Mouse (Mus musculus): ENCODE measurements around the gene Ccin. TPM values are rescaled to one million over a fixed set of nuclear protein-coding genes. Genes with fewer than 3 reads are reported as not detected.
A peak's percentile ranks its signal among the peaks of the same experiment; 100 is the strongest.

The Ccin gene
- polyA plus RNA-seq, 1 experiment: 0.04 TPM

DNA sequence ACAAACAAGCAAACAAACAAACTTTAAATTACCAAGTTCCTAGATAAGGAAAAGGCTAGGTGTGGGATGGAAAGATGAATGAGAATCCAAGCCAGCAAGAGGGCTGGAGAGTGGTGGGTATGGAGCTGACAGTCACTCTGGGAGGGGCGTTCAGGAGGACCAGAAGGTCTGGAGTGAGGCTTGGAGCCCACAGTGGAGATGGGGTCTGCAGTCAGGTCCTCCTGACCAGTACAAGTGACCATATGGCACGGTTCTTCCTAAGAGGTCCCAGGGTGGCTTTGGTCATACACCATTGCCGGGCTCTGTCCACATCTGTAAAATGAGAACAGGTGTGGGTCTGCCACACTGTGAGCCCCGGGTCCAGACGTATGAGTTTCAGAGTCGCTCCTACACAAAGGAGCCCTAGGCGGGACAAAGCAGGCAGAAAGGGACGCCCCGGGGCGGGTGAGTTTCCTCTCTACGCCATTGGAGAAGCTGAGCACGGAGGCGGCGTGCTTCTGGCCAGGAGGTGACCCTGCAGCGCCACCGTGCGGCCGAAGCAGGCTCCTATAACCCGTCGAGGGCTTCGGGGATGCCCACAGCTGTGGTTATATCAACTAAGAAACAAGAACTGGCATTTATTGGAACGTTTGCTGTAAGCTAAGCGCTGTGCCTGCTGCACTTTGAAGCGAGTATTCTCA is 1.1 kb upstream of the Ccin start:
- no peak overlapping the region for H3K4me3 ChIP-seq (ENCODE audit: insufficient read depth, poor library complexity, severe bottlenecking)
- H3K36me3 ChIP-seq (ENCODE audit: control insufficient read depth, insufficient read depth): peaks cover 28% of the 10 kb centered on the region
- no peak for TF ChIP-seq USF1 (IDR thresholded peaks at IDR 0.05; ENCODE audit: low read depth)
- TF ChIP-seq CTCF (IDR thresholded peaks at IDR 0.05; ENCODE audit: control insufficient read depth, insufficient read depth, insufficient read length): peak; percentile 93
- TF ChIP-seq MAX (IDR thresholded peaks at IDR 0.05): peak; percentile 59

DNA sequence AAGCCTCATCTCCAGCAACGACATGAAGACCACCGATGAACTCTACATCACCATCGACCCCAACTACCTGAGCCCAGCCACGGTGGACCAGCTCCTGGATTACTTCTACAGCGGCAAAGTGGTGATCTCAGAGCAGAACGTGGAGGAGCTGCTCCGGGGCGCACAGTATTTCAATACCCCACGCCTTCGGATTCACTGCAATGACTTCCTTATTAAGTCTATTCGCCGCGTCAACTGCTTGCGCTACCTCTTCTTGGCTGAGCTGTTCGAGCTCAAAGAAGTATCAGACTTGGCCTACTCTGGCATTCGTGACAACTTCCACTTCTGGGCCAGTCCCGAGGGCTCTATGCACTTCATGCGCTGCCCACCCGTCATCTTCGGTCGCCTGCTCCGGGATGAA is 473 bp downstream of the Ccin start:
- H3K4me3 ChIP-seq (ENCODE audit: insufficient read depth, poor library complexity, severe bottlenecking): no peak overlapping the region

More for the DNA sequence above, 1.1 kb upstream of the Ccin start:
- Histone ChIP-seq H3K79me2 (ENCODE audit: control insufficient read depth, insufficient read depth) (no peaks in the 10 kb centered on the region), H3K27me3 (ENCODE audit: control insufficient read depth, insufficient read depth, insufficient read length) (no peaks in the 10 kb centered on the region), H3K79me3 (ENCODE audit: low read depth) (no peaks in the 10 kb centered on the region), H3ac (ENCODE audit: control insufficient read depth, insufficient read length, low read depth) (peak overlapping the region; percentile 53)

DNA sequence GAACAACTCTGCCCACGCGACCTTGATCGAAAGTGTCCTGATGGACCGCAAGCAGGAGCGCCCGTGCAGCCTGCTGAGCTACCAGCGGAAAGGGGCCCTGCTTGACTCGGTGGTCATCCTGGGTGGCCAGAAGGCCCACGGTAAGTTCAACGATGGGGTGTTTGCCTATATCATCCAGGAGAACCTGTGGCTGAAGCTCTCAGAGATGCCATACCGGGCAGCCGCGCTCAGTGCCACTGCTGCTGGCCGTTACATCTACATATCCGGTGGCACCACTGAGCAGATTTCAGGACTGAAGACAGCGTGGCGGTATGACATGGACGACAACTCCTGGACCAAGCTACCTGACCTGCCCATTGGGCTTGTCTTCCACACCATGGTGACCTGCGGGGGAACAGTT is 1.0 kb downstream of the Ccin start:
- Histone ChIP-seq H3K79me2 (ENCODE audit: control insufficient read depth, insufficient read depth) (no peaks in the 10 kb centered on the region), H3K79me3 (ENCODE audit: low read depth) (no peaks in the 10 kb centered on the region), H3K27me3 (ENCODE audit: control insufficient read depth, insufficient read depth, insufficient read length) (no peaks in the 10 kb centered on the region), H3K36me3 (ENCODE audit: control insufficient read depth, insufficient read depth) (peaks cover 10% of the 10 kb centered on the region), H3K4me3 (ENCODE audit: insufficient read depth, poor library complexity, severe bottlenecking) (no peak overlapping the region), H3ac (ENCODE audit: control insufficient read depth, insufficient read length, low read depth) (no peak overlapping the region)
- TF ChIP-seq FOSL1 (IDR thresholded peaks at IDR 0.05; ENCODE audit: insufficient read depth, low read length, poor library complexity, severe bottlenecking) (no peak), MYOG (IDR thresholded peaks at IDR 0.05; ENCODE audit: control insufficient read depth, extremely low read depth, insufficient read length) (no peak), CEBPB (IDR thresholded peaks at IDR 0.05; ENCODE audit: low read depth) (no peak), CTCF (IDR thresholded peaks at IDR 0.05; ENCODE audit: control insufficient read depth, insufficient read depth, insufficient read length) (no peak), MYOD1 (IDR thresholded peaks at IDR 0.05; ENCODE audit: control insufficient read depth, insufficient read length, low read depth) (no peak), USF1 (IDR thresholded peaks at IDR 0.05; ENCODE audit: low read depth) (no peak), MAX (IDR thresholded peaks at IDR 0.05) (no peak)

More for the DNA sequence above, 473 bp downstream of the Ccin start:
- no peak for TF ChIP-seq CEBPB (IDR thresholded peaks at IDR 0.05; ENCODE audit: low read depth)
- TF ChIP-seq CTCF (IDR thresholded peaks at IDR 0.05; ENCODE audit: control insufficient read depth, insufficient read depth, insufficient read length): no peak
- TF ChIP-seq USF1 (IDR thresholded peaks at IDR 0.05; ENCODE audit: low read depth): no peak
- no peak for TF ChIP-seq MYOD1 (IDR thresholded peaks at IDR 0.05; ENCODE audit: control insufficient read depth, insufficient read length, low read depth)
- peaks cover 15% of the 10 kb centered on the region for H3K36me3 ChIP-seq (ENCODE audit: control insufficient read depth, insufficient read depth)
- H3K27me3 ChIP-seq (ENCODE audit: control insufficient read depth, insufficient read depth, insufficient read length): no peaks in the 10 kb centered on the region
- H3ac ChIP-seq (ENCODE audit: control insufficient read depth, insufficient read length, low read depth): no peak overlapping the region
- H3K79me2 ChIP-seq (ENCODE audit: control insufficient read depth, insufficient read depth): no peaks in the 10 kb centered on the region
- H3K79me3 ChIP-seq (ENCODE audit: low read depth): no peaks in the 10 kb centered on the region

DNA sequence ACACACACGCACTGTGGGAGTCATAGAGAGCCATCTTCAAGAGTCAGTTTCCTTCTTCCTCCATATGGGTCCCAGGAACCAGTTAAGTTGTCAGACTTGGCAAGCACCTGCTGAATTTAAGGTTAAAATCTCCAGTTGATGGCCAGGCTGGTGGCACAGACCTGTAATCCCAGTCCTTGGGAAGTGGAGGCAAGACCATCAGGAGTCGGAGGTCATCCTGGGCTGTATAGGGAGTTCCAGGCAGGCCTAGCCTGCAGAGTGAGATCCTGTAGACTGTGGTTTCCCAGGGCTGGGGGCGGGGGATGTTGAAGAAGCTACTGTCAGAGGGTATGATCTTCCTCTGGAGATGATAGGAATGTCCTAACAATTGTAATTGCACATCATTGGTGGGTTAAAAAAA is 5.7 kb downstream of the Ccin start:
- TF ChIP-seq CTCF (IDR thresholded peaks at IDR 0.05; ENCODE audit: control insufficient read depth, insufficient read depth, insufficient read length): no peak
- no peak for TF ChIP-seq CEBPB (IDR thresholded peaks at IDR 0.05; ENCODE audit: low read depth)
- TF ChIP-seq MYOG (IDR thresholded peaks at IDR 0.05; ENCODE audit: control insufficient read depth, extremely low read depth, insufficient read length): no peak
- no peak for TF ChIP-seq MYOD1 (IDR thresholded peaks at IDR 0.05; ENCODE audit: control insufficient read depth, insufficient read length, low read depth)
- TF ChIP-seq USF1 (IDR thresholded peaks at IDR 0.05; ENCODE audit: low read depth): no peak
- TF ChIP-seq FOSL1 (IDR thresholded peaks at IDR 0.05; ENCODE audit: insufficient read depth, low read length, poor library complexity, severe bottlenecking): no peak
- TF ChIP-seq MAX (IDR thresholded peaks at IDR 0.05): no peak
- H3K36me3 ChIP-seq (ENCODE audit: control insufficient read depth, insufficient read depth): no peaks in the 10 kb centered on the region

DNA sequence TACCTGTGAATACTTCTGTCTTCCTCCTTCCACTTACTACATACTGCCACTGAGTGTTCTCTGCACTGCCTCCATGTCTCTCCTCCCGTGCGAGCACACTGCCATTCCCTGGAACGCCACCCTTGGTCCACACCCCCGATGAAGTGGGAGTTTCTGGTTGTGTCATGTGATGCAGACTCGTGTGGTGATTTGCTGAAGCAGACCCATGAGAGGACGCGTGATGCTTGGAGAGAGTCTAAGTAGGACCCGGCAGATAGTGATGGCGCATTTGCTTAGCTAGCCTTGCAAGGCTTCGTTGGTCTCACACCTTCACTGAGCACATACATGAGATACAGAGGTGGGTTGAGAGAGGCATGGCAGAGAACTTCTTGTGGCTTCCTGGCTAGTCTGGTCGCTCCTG is 9.8 kb downstream of the Ccin start:
- Histone ChIP-seq H3ac (ENCODE audit: control insufficient read depth, insufficient read length, low read depth) (no peak overlapping the region), H3K36me3 (ENCODE audit: control insufficient read depth, insufficient read depth) (no peaks in the 10 kb centered on the region), H3K79me3 (ENCODE audit: low read depth) (no peaks in the 10 kb centered on the region), H3K27me3 (ENCODE audit: control insufficient read depth, insufficient read depth, insufficient read length) (no peaks in the 10 kb centered on the region), H3K4me3 (ENCODE audit: insufficient read depth, poor library complexity, severe bottlenecking) (no peak overlapping the region), H3K79me2 (ENCODE audit: control insufficient read depth, insufficient read depth) (no peaks in the 10 kb centered on the region)
- no peak for TF ChIP-seq USF1 (IDR thresholded peaks at IDR 0.05; ENCODE audit: low read depth)
- no peak for TF ChIP-seq CTCF (IDR thresholded peaks at IDR 0.05; ENCODE audit: control insufficient read depth, insufficient read depth, insufficient read length)
- no peak for TF ChIP-seq FOSL1 (IDR thresholded peaks at IDR 0.05; ENCODE audit: insufficient read depth, low read length, poor library complexity, severe bottlenecking)
- no peak for TF ChIP-seq MYOG (IDR thresholded peaks at IDR 0.05; ENCODE audit: control insufficient read depth, extremely low read depth, insufficient read length)
- TF ChIP-seq MAX (IDR thresholded peaks at IDR 0.05): no peak
- TF ChIP-seq MYOD1 (IDR thresholded peaks at IDR 0.05; ENCODE audit: control insufficient read depth, insufficient read length, low read depth): no peak
- no peak for TF ChIP-seq CEBPB (IDR thresholded peaks at IDR 0.05; ENCODE audit: low read depth)

More for the DNA sequence above, 5.7 kb downstream of the Ccin start:
- Histone ChIP-seq H3K79me3 (ENCODE audit: low read depth) (no peaks in the 10 kb centered on the region), H3ac (ENCODE audit: control insufficient read depth, insufficient read length, low read depth) (no peak overlapping the region), H3K4me3 (ENCODE audit: insufficient read depth, poor library complexity, severe bottlenecking) (no peak overlapping the region), H3K27me3 (ENCODE audit: control insufficient read depth, insufficient read depth, insufficient read length) (no peaks in the 10 kb centered on the region), H3K79me2 (ENCODE audit: control insufficient read depth, insufficient read depth) (no peaks in the 10 kb centered on the region)

DNA sequence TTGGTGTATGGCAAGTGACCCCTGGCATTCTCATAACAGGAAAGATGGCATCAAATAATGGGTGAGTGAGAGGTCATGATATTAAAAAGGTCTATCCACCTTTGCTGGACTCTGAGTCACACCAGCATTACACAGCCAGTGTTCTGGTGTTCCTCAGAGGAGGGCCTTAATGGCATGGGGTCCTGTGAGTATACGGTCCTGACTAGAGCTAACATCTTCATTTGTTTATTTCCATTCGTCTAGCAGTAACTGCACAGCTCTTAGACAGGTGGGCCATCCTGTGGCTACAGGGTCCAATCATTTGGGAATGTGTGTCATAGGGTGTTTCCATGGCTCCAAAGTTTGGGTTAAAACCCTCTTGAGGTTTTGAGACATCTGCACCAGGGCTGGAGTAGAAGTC is 11.1 kb downstream of the Ccin start:
- Histone ChIP-seq H3K27me3 (ENCODE audit: control insufficient read depth, insufficient read depth, insufficient read length) (no peaks in the 10 kb centered on the region), H3K79me2 (ENCODE audit: control insufficient read depth, insufficient read depth) (no peaks in the 10 kb centered on the region), H3K36me3 (ENCODE audit: control insufficient read depth, insufficient read depth) (no peaks in the 10 kb centered on the region), H3K4me3 (ENCODE audit: insufficient read depth, poor library complexity, severe bottlenecking) (no peak overlapping the region), H3ac (ENCODE audit: control insufficient read depth, insufficient read length, low read depth) (no peak overlapping the region), H3K79me3 (ENCODE audit: low read depth) (no peaks in the 10 kb centered on the region)
- TF ChIP-seq FOSL1 (IDR thresholded peaks at IDR 0.05; ENCODE audit: insufficient read depth, low read length, poor library complexity, severe bottlenecking) (no peak), USF1 (IDR thresholded peaks at IDR 0.05; ENCODE audit: low read depth) (no peak), CTCF (IDR thresholded peaks at IDR 0.05; ENCODE audit: control insufficient read depth, insufficient read depth, insufficient read length) (no peak), CEBPB (IDR thresholded peaks at IDR 0.05; ENCODE audit: low read depth) (no peak), MYOD1 (IDR thresholded peaks at IDR 0.05; ENCODE audit: control insufficient read depth, insufficient read length, low read depth) (no peak), MAX (IDR thresholded peaks at IDR 0.05) (no peak), MYOG (IDR thresholded peaks at IDR 0.05; ENCODE audit: control insufficient read depth, extremely low read depth, insufficient read length) (no peak)
